ENCODE assay signal across 15 mouse cellular contexts in genomic region chr4:154346731-154347522, GRCm38 (mm10). TPM values are rescaled to one million over a fixed set of nuclear protein-coding genes. Genes with fewer than 3 reads are reported as not detected.
DNase-seq lines count a peak whose midpoint lies in the region; ATAC-seq and TF ChIP-seq lines count a peak whose summit lies in the region.
"Had no signal": no experiment of that assay in that cellular context is flagged by ENCODE, and none has a peak within 500 bp of the region (broad histone marks: within the 10 kb centered on the region; RNA-seq: fewer than 3 reads in every experiment).

No protein-coding gene starts in this region.

- no peaks in the 10 kb centered on the region for H3K36me3 ChIP-seq in neural tube, embryonic 11.5 days (ENCODE audit: control insufficient read depth, insufficient read depth, low read length)
- peaks cover 77% of the 10 kb centered on the region for H3K36me3 ChIP-seq in limb, embryonic 12.5 days
- H3K36me3 ChIP-seq: G1E had no signal

- DNase-seq in gastrocnemius, adult 2 months, result no peak
- DNase-seq in gastrocnemius, postnatal 14 days, result no peak
- peak; percentile 53 for DNase-seq in neural tube, embryonic 11.5 days (ENCODE audit: low spot score)
- DNase-seq in neural tube, embryonic 10.5 days (ENCODE audit: extremely low spot score, low spot score), result no peak
- DNase-seq in right cerebral cortex, postnatal 10 days (ENCODE audit: low spot score in 2 of 2), result no peak
- no peak for DNase-seq in ovary, postnatal 10 days (ENCODE audit: low spot score)
- DNase-seq: B cell, adult 2 months; cerebellum, adult 9-10 months; liver; thymus, postnatal 14 days had no signal

- intact Hi-C loops in gastrocnemius, adult 2 months (cut with DNase I), result no loop called here
- intact Hi-C loops in gastrocnemius, postnatal 14 days (cut with DNase I; ENCODE audit: low total_unique reads), result no loop called here

- TF ChIP-seq CTCF in gastrocnemius, adult 2 months (IDR thresholded peaks at IDR 0.05), result no peak

- WGBS in neural tube, embryonic 11.5 days, result 35% methylated on average over 19 of the region's 19 CpGs
- 23% methylated on average over 19 of the region's 19 CpGs for WGBS in limb, embryonic 12.5 days

- no peak overlapping the region for H3K9ac ChIP-seq in neural tube, embryonic 11.5 days (ENCODE audit: low read length)
- no peak overlapping the region; the same call in 1 of the 2 replicates for H3K9ac ChIP-seq in limb, embryonic 12.5 days (replicated peaks)
- H3K9ac ChIP-seq: heart, embryonic 12.5 days had no signal

- ATAC-seq in neural tube, embryonic 11.5 days (ENCODE audit: insufficient read depth, low FRiP score, low TSS enrichment), result peak; percentile 45
- 0 out of 2 replicates have a peak, but pooled peaks have one; percentile 4 for ATAC-seq in limb, embryonic 12.5 days (ENCODE audit: insufficient number of reproducible peaks, insufficient read depth, low FRiP score, low TSS enrichment, low read depth)
- no peak for ATAC-seq in megakaryocyte, adult 5-6 weeks (ENCODE audit: poor library complexity, severe bottlenecking)

- no peak overlapping the region for H3K4me3 ChIP-seq in gastrocnemius, adult 2 months
- no peak overlapping the region for H3K4me3 ChIP-seq in neural tube, embryonic 11.5 days (ENCODE audit: low read depth, low read length)
- H3K4me3 ChIP-seq in limb, embryonic 12.5 days (replicated peaks), result no peak overlapping the region
- H3K4me3 ChIP-seq: heart, embryonic 12.5 days had no signal

- no peak overlapping the region for H3K4me2 ChIP-seq in neural tube, embryonic 11.5 days (ENCODE audit: low read depth)
- no peak overlapping the region for H3K4me2 ChIP-seq in limb, embryonic 12.5 days
- H3K4me2 ChIP-seq: heart, embryonic 12.5 days had no signal

- peaks cover 21% of the 10 kb centered on the region for H3K4me1 ChIP-seq in neural tube, embryonic 11.5 days (ENCODE audit: control insufficient read depth, insufficient read depth, low read length)
- peaks cover 31% of the 10 kb centered on the region for H3K4me1 ChIP-seq in limb, embryonic 12.5 days (replicated peaks)

- no peaks in the 10 kb centered on the region for H3K27me3 ChIP-seq in neural tube, embryonic 11.5 days (ENCODE audit: control insufficient read depth, insufficient read depth, low read length)
- peaks cover 3% of the 10 kb centered on the region; the same call in 1 of the 2 replicates for H3K27me3 ChIP-seq in limb, embryonic 12.5 days
- H3K27me3 ChIP-seq: heart, embryonic 12.5 days had no signal

- no peaks in the 10 kb centered on the region for H3K9me3 ChIP-seq in neural tube, embryonic 11.5 days (ENCODE audit: control insufficient read depth, low read length)
- H3K9me3 ChIP-seq in limb, embryonic 12.5 days, result no peaks in the 10 kb centered on the region

- peak overlapping the region; percentile 58; the same call in 1 of the 2 replicates for H3K27ac ChIP-seq in gastrocnemius, adult 2 months
- peak overlapping the region; percentile 30; the same call in 1 of the 2 replicates for H3K27ac ChIP-seq in neural tube, embryonic 11.5 days (ENCODE audit: low read depth, low read length)
- H3K27ac ChIP-seq in limb, embryonic 12.5 days, result no peak overlapping the region

RNA-seq across cellular contexts. Expression of gene B230104I21Rik, which starts 11.0 kb away (rescaled TPM):
- not detected for total RNA-seq in gastrocnemius, adult 2 months (2021)
- total RNA-seq in gastrocnemius, postnatal 14 days (2021), result not detected
- polyA plus RNA-seq in neural tube, embryonic 11.5 days (2014; fragmentation: Nextera tagmentation; extraction: Ambion mirVana), result 0.27 TPM in 1 of 2 replicates, not detected in the other
- polyA plus RNA-seq in limb, embryonic 12.5 days (2016; fragmentation: Nextera tagmentation; extraction: Ambion mirVana), result 0.33 TPM in 1 of 2 replicates, not detected in the other
- not detected in 2 replicates for total RNA-seq in megakaryocyte, adult 5-6 weeks (2015)
- not detected in 2 replicates for total RNA-seq in megakaryocyte, adult 5-6 weeks (2017)
- total RNA-seq: G1E had no signal
- polyA plus RNA-seq: G1E; heart, embryonic 12.5 days; lung, embryonic 16.5 days had no signal

RNA-seq across cellular contexts. Expression of gene Arhgef16, which starts 45.5 kb away (rescaled TPM):
- under 1 TPM; 0.17 to 0.23 TPM for total RNA-seq in gastrocnemius, adult 2 months (2021)
- 1 to 10 TPM in 1 of 2 experiments, under 1 TPM in 1; 0.75 to 1.1 TPM for total RNA-seq in gastrocnemius, postnatal 14 days (2021)
- 2.0 and 3.3 TPM in 2 replicates for polyA plus RNA-seq in neural tube, embryonic 11.5 days (2014; fragmentation: Nextera tagmentation; extraction: Ambion mirVana)
- polyA plus RNA-seq in limb, embryonic 12.5 days (2016; fragmentation: Nextera tagmentation; extraction: Ambion mirVana), result 4.2 and 5.2 TPM in 2 replicates
- not detected in 2 replicates for total RNA-seq in megakaryocyte, adult 5-6 weeks (2015)
- total RNA-seq in megakaryocyte, adult 5-6 weeks (2017), result not detected in 2 replicates
- polyA plus RNA-seq: G1E had no signal
